Mouse (Mus musculus) heart, adult 2 months (tissue): ENCODE measurements at regions not wholly inside any gene's neighbourhood (a gene's known extent, or its start where the extent isn't known, plus 50 kb on each side); places are given as distances from the start of the nearest gene placed in this dataset.

ENCODE experiments used
- CTCF ChIP-seq: fragments of 200-600 bp; IDR thresholded peaks from 2 replicates; pipeline ENCODE4 v1.8.1; 2022; ENCODE audit warnings: antibody characterized with exemption, mild to moderate bottlenecking, moderate library complexity
- EP300 ChIP-seq: fragments of 200-500 bp; IDR thresholded peaks from 2 replicates; pipeline ENCODE4 v1.6.1; 2011; ENCODE audit warnings: low read depth, low read length, control low read depth; ENCODE audit not compliant: insufficient read depth
- POLR2A ChIP-seq: fragments of 200-500 bp; IDR thresholded peaks from 2 replicates; pipeline ENCODE4 v1.6.1; 2011; ENCODE audit warnings: mild to moderate bottlenecking, low read depth, low read length, control low read depth; ENCODE audit not compliant: insufficient read depth

GRCm38 (mm10) chr12:104557761-104558160, 84.6 kb upstream of the Gsc start:
- TF ChIP-seq CTCF (no peak), POLR2A (no peak), EP300 (no peak)
